Mouse (Mus musculus) CH12.LX (cell line): ENCODE results near the gene Lrrc4b. TPM values are rescaled to one million over a fixed set of nuclear protein-coding genes. Genes with fewer than 3 reads are reported as not detected.

ENCODE experiments used
- DNase-seq: peaks from one replicate; pipeline ENCODE4 v3.0.0-alpha.2; 2013; ENCODE audit errors: extremely low read depth
- H3K27ac ChIP-seq: 2 replicates; pipeline ENCODE4 v1.5.1; 2012; ENCODE audit warnings: low read depth, mild to moderate bottlenecking, control low read depth, moderate library complexity; ENCODE audit not compliant: insufficient read depth
- H3K27me3 ChIP-seq: replicated peaks from 2 replicates; pipeline ENCODE3; 2012; ENCODE audit warnings: inconsistent platforms
- H3K36me3 ChIP-seq, 2 experiments: replicated peaks in 1 of 2; 2 replicates each; pipeline versions ENCODE3 to v1.6.1; 2012; ENCODE audit warnings: inconsistent platforms in 1 of 2, low read length in 1 of 2, mild to moderate bottlenecking in 1 of 2, mixed read lengths in 1 of 2, moderate library complexity in 1 of 2; ENCODE audit not compliant: control insufficient read depth in 1 of 2, insufficient read depth in 1 of 2
- H3K4me1 ChIP-seq, 2 experiments: 2 replicates each; pipeline ENCODE4 v1.6.1; 2012; ENCODE audit warnings: inconsistent platforms in 1 of 2, moderate library complexity in 1 of 2; ENCODE audit not compliant: insufficient read depth in 2 of 2, control insufficient read depth in 1 of 2
- H3K4me2 ChIP-seq: 2 replicates; pipeline ENCODE4 v1.6.1; 2012; ENCODE audit warnings: low read depth, mild to moderate bottlenecking, control low read depth; ENCODE audit not compliant: poor library complexity, insufficient read depth, severe bottlenecking
- H3K4me3 ChIP-seq, 3 experiments: fragments of 150-350 bp in 1 of 3; sonication (generic) in 1 of 3; replicated peaks in 1 of 3; 2 replicates each; pipeline versions ENCODE3 to v1.5.1; 2011 to 2012; ENCODE audit warnings: low read depth in 2 of 3, low read length in 2 of 3, mild to moderate bottlenecking in 2 of 3, moderate library complexity in 2 of 3, control low read depth in 1 of 3, improper control_type of control experiment in 1 of 3, inconsistent platforms in 1 of 3, mixed read lengths in 1 of 3; ENCODE audit not compliant: poor library complexity in 1 of 3
- H3K79me2 ChIP-seq: replicated peaks from 2 replicates; pipeline ENCODE4 v1.6.1; 2012; ENCODE audit warnings: mild to moderate bottlenecking, moderate library complexity; ENCODE audit not compliant: control insufficient read depth, poor library complexity, insufficient read depth, severe bottlenecking; ENCODE audit errors: extremely low read depth
- H3K9ac ChIP-seq: 2 replicates; pipeline ENCODE4 v1.6.1; 2012; ENCODE audit warnings: low read depth, mild to moderate bottlenecking, control low read depth, moderate library complexity; ENCODE audit not compliant: insufficient read depth
- H3K9me3 ChIP-seq: replicated peaks from 2 replicates; pipeline ENCODE3; 2012; ENCODE audit warnings: low read length, inconsistent platforms, mixed read lengths
- CHD2 ChIP-seq: IDR thresholded peaks from 2 replicates; pipeline ENCODE4 v1.6.1; 2011; ENCODE audit warnings: low read length, improper control_type of control experiment
- CTCF ChIP-seq, 2 experiments: IDR thresholded peaks in 1 of 2; conservative IDR thresholded peaks in 1 of 2; 2 replicates each; pipeline ENCODE4 v1.5.1; 2011 to 2012; ENCODE audit warnings: low read depth in 2 of 2, low read length in 2 of 2, improper control_type of control experiment in 1 of 2, inconsistent platforms in 1 of 2, mild to moderate bottlenecking in 1 of 2, moderate library complexity in 1 of 2
- ELF1 ChIP-seq: IDR thresholded peaks from 2 replicates; pipeline ENCODE4 v1.6.1; 2014; ENCODE audit warnings: low read depth, mild to moderate bottlenecking, inconsistent platforms, low read length, improper control_type of control experiment
- ETS1 ChIP-seq: conservative IDR thresholded peaks from 2 replicates; pipeline ENCODE4 v1.6.1; 2012; ENCODE audit warnings: low read depth, mild to moderate bottlenecking, inconsistent platforms, low read length, improper control_type of control experiment, moderate library complexity
- JUN ChIP-seq: IDR thresholded peaks from 2 replicates; pipeline ENCODE4 v1.6.1; 2011; ENCODE audit warnings: low read depth, mild to moderate bottlenecking, low read length, improper control_type of control experiment, moderate library complexity; ENCODE audit not compliant: insufficient read depth
- PAX5 ChIP-seq: IDR thresholded peaks from 2 replicates; pipeline ENCODE4 v1.6.1; 2012; ENCODE audit warnings: low read length, inconsistent platforms, mixed read lengths
- SMC3 ChIP-seq: IDR thresholded peaks from 2 replicates; pipeline ENCODE4 v1.6.1; 2011; ENCODE audit warnings: low read depth, low read length, improper control_type of control experiment
- TBP ChIP-seq: conservative IDR thresholded peaks from 2 replicates; pipeline ENCODE4 v1.6.1; 2011; ENCODE audit warnings: low read depth, low read length, improper control_type of control experiment
- USF1 ChIP-seq: IDR thresholded peaks from 2 replicates; pipeline ENCODE4 v1.6.1; 2014; ENCODE audit warnings: low read depth, mild to moderate bottlenecking, inconsistent platforms, low read length, improper control_type of control experiment
- ZMIZ1 ChIP-seq: IDR thresholded peaks from 2 replicates; pipeline ENCODE4 v1.6.1; 2012; ENCODE audit warnings: low read depth, mild to moderate bottlenecking, inconsistent platforms, low read length, improper control_type of control experiment
- dilution Hi-C: fragments of 300-500 bp; cut with MboI; formaldehyde crosslinking; loops from 2 replicates; pipeline ENCODE4 v1.14.3; 2020; ENCODE audit warnings: low sequenced_read_pairs; ENCODE audit not compliant: extremely low pct_unique_long_range_greater_than_20kb, extremely low pct_ligation_motif_present
- in situ Hi-C: fragments of 300-500 bp; cut with MboI; formaldehyde crosslinking; loops from 3 replicates; pipeline ENCODE4 v1.14.3; 2019; ENCODE audit warnings: low sequenced_read_pairs, low pct_ligation_motif_present, low pct_unique_long_range_greater_than_20kb, mixed read lengths
- polyA plus RNA-seq: library from polyadenylated mRNA; unstranded; fragments of >175 nt; gene quantifications from 2 replicates; pipeline ENCODE4 v1.2.1, GENCODE M21; 2012; ENCODE audit warnings: low read depth; ENCODE audit not compliant: insufficient read length
- total RNA-seq, 2 experiments: library from RNA; depleted of rRNA; stranded (reverse); fragments of 300-350 nt in 1 of 2; fragments of >200 nt in 1 of 2; gene quantifications; 2 replicates each; pipeline ENCODE4 v1.2.3; 2012 to 2014

The Lrrc4b gene
- total and polyA plus RNA-seq, 3 experiments: 0.04 TPM; not detected in 2

- peak; percentile 37 for TF ChIP-seq JUN
- TF ChIP-seq ELF1: peak; percentile 78
- TF ChIP-seq CHD2: peak; percentile 33; the same call in 1 of the 2 replicates
- peak; percentile 58; the same call in 1 of the 2 replicates for TF ChIP-seq TBP
- no peak for TF ChIP-seq SMC3
- TF ChIP-seq CTCF (conservative IDR thresholded peaks at IDR 0.05 in 1 of 2, IDR thresholded peaks at IDR 0.05 in 1 of 2; ENCODE audit: low read depth in 2 of 2, low read length in 2 of 2): no peak
- TF ChIP-seq ETS1: peak; percentile 93
- TF ChIP-seq ZMIZ1: no peak; the same call in 1 of the 2 replicates
Observed at GRCm38 (mm10) chr7:44495992-44496770, 67.4 kb downstream of the Lrrc4b start, which contains the start of the genes Emc10 and Fam71e1 (continued).

- Histone ChIP-seq H3K79me2 (peaks cover 8% of the 10 kb centered on the region; the same call in 1 of the 2 replicates), H3K36me3 (peaks cover 13 to 46% of the 10 kb centered on the region in 2 experiments), H3K4me3 (peak overlapping the region; percentile 70 to 76 (median 73)), H3K27ac (peak overlapping the region; percentile 66), H3K9ac (peak overlapping the region; percentile 35; the same call in 1 of the 2 replicates), H3K4me1 (peaks cover 4 to 21% of the 10 kb centered on the region in 2 experiments; a peak in 3 of 4 replicates), H3K9me3 (no peaks in the 10 kb centered on the region), H3K4me2 (peak overlapping the region; percentile 57; the same call in 1 of the 2 replicates), H3K27me3 (no peaks in the 10 kb centered on the region)
- in situ Hi-C loops: loop anchor here (10.0 kb wide), 1 partner anchor 232 kb away; the partner anchor contains the start of gene Gm15517
- dilution Hi-C loops: no loop called here
- TF ChIP-seq USF1 (no peak), CTCF (conservative IDR thresholded peaks at IDR 0.05 in 1 of 2, IDR thresholded peaks at IDR 0.05 in 1 of 2; ENCODE audit: low read depth in 2 of 2, low read length in 2 of 2) (peak in 1 of 2 experiments; percentile 7; a peak in 1 of 4 replicates), ZMIZ1 (peak; percentile 87; the same call in 1 of the 2 replicates)
- DNase-seq: no peak
Observed at GRCm38 (mm10) chr7:44496771-44497109, 67.9 kb downstream of the Lrrc4b start.

- no peak overlapping the region; the same call in 1 of the 2 replicates for H3K4me2 ChIP-seq
- H3K9ac ChIP-seq: no peak overlapping the region
- dilution Hi-C loops: no loop called here
- H3K27ac ChIP-seq: no peak overlapping the region
- peaks cover 4 to 21% of the 10 kb centered on the region in 2 experiments; a peak in 3 of 4 replicates for H3K4me1 ChIP-seq
- TF ChIP-seq PAX5: no peak
- H3K79me2 ChIP-seq: peaks cover 8% of the 10 kb centered on the region; the same call in 1 of the 2 replicates
- no peaks in the 10 kb centered on the region for H3K9me3 ChIP-seq
- no peaks in the 10 kb centered on the region for H3K27me3 ChIP-seq
- peak overlapping the region in 1 of 3 experiments; percentile 73 for H3K4me3 ChIP-seq
- peaks cover 6 to 42% of the 10 kb centered on the region in 2 experiments for H3K36me3 ChIP-seq
- DNase-seq: no peak
- in situ Hi-C loops: loop anchor here (10.0 kb wide), 1 partner anchor 233 kb away; the partner anchor contains the start of gene Gm15517
Observed at GRCm38 (mm10) chr7:44497361-44498055, 68.7 kb downstream of the Lrrc4b start.
